Comparison of ENCODE assay signal across 32 mouse cellular contexts in the genomic region with DNA sequence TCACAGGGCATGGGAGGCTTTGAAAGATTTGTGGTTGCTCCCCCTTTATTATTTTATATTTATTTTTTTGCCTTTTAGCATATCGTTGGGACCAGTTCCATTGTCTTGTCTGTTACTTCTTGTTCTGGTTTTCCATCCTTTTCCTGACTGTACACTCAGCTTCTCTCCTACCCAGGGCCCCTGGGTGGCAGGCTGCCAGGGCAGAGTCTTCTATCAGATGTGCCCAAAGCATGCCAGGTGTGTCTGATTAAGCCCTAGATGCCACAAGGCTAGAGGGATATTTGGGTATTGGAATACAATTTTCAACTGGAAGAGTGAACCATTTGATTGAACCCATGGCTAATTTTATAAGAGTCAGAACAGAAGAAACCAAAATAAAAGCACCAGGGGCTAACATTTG.
"Had no signal": no experiment of that assay in that cellular context is flagged by ENCODE, and none has a peak within 500 bp of the region (broad histone marks: within the 10 kb centered on the region; RNA-seq: fewer than 3 reads in every experiment).

No protein-coding gene starts in this region.

- H3K4me2 ChIP-seq: limb, embryonic 12.5 days; limb, embryonic 13.5 days; limb, embryonic 15.5 days; liver, embryonic 11.5 days; liver, embryonic 12.5 days; liver, embryonic 13.5 days; liver, embryonic 15.5 days; lung, embryonic 14.5 days; lung, embryonic 15.5 days; midbrain, embryonic 11.5 days; midbrain, embryonic 12.5 days; midbrain, embryonic 13.5 days; midbrain, embryonic 15.5 days; neural tube, embryonic 12.5 days had no signal

- ATAC-seq: liver, embryonic 12.5 days; liver, postnatal 0 days; lung, postnatal 0 days; midbrain, embryonic 13.5 days; midbrain, embryonic 15.5 days; midbrain, embryonic 16.5 days had no signal

- H3K9me3 ChIP-seq: limb, embryonic 10.5 days; limb, embryonic 12.5 days; limb, embryonic 15.5 days; liver, embryonic 12.5 days; liver, embryonic 13.5 days; liver, embryonic 15.5 days; lung, embryonic 15.5 days; midbrain, embryonic 12.5 days; midbrain, embryonic 13.5 days; midbrain, embryonic 15.5 days had no signal

- DNase-seq: left cerebral cortex, postnatal 4 days; liver; liver, embryonic 13.5 days; liver, postnatal 0 days; lung, adult 18-20 months; lung, adult 2 months; lung, embryonic 14.5 days; lung, postnatal 10 days; lung, postnatal 14 days; lung, postnatal 36 days; lung, postnatal 4 days; midbrain, embryonic 14.5 days had no signal

- H3K9ac ChIP-seq: limb, embryonic 12.5 days; limb, embryonic 13.5 days; limb, embryonic 15.5 days; liver, embryonic 12.5 days; liver, embryonic 13.5 days; liver, embryonic 14.5 days; liver, embryonic 15.5 days; liver, postnatal 0 days; lung, embryonic 14.5 days; lung, embryonic 15.5 days; midbrain, embryonic 12.5 days; midbrain, embryonic 13.5 days; midbrain, embryonic 15.5 days; neural tube, embryonic 12.5 days had no signal

- H3K27me3 ChIP-seq: limb, embryonic 12.5 days; limb, embryonic 13.5 days; limb, embryonic 15.5 days; liver, embryonic 12.5 days; liver, embryonic 13.5 days; liver, embryonic 15.5 days; lung, embryonic 15.5 days; megakaryocyte, embryonic 14.5 days; midbrain, embryonic 12.5 days; midbrain, embryonic 13.5 days; midbrain, embryonic 15.5 days; neural tube, embryonic 12.5 days had no signal

- H3K27ac ChIP-seq: limb, embryonic 10.5 days; limb, embryonic 12.5 days; limb, embryonic 13.5 days; limb, embryonic 15.5 days; liver, embryonic 12.5 days; liver, embryonic 13.5 days; liver, embryonic 14.5 days; liver, embryonic 15.5 days; lung, embryonic 15.5 days; macrophage; midbrain, embryonic 10.5 days; midbrain, embryonic 12.5 days; midbrain, embryonic 13.5 days; midbrain, embryonic 15.5 days; neural tube, embryonic 12.5 days had no signal

- H3K4me1 ChIP-seq: limb, embryonic 15.5 days; liver, embryonic 12.5 days; liver, embryonic 13.5 days; liver, embryonic 15.5 days; lung, embryonic 15.5 days; megakaryocyte, embryonic 14.5 days; midbrain, embryonic 10.5 days; midbrain, embryonic 12.5 days; midbrain, embryonic 13.5 days; midbrain, embryonic 15.5 days; neural tube, embryonic 12.5 days had no signal

- H3K36me3 ChIP-seq: limb, embryonic 10.5 days; limb, embryonic 12.5 days; limb, embryonic 13.5 days; limb, embryonic 15.5 days; liver, embryonic 12.5 days; liver, embryonic 13.5 days; liver, embryonic 15.5 days; lung, embryonic 15.5 days; midbrain, embryonic 10.5 days; midbrain, embryonic 12.5 days; midbrain, embryonic 13.5 days; midbrain, embryonic 15.5 days; neural tube, embryonic 12.5 days had no signal

- H3K4me3 ChIP-seq: limb, embryonic 10.5 days; limb, embryonic 12.5 days; limb, embryonic 13.5 days; limb, embryonic 15.5 days; liver, embryonic 12.5 days; liver, embryonic 13.5 days; liver, embryonic 15.5 days; lung, embryonic 15.5 days; megakaryocyte, embryonic 14.5 days; midbrain, embryonic 10.5 days; midbrain, embryonic 12.5 days; midbrain, embryonic 13.5 days; midbrain, embryonic 15.5 days; myocyte; neural tube, embryonic 12.5 days had no signal
